Mouse (Mus musculus) forebrain, postnatal 0 days (tissue): ENCODE measurements around the gene Bbc3. TPM values are rescaled to one million over a fixed set of nuclear protein-coding genes. Genes with fewer than 3 reads are reported as not detected.
A peak's percentile ranks its signal among the peaks of the same experiment; 100 is the strongest.

ENCODE experiments used
- ATAC-seq: fragments of 200-750 bp; cut with Nextera tagmentation; 2 replicates; pipeline ENCODE4 v1.8.0; 2017; ENCODE audit warnings: mild to moderate bottlenecking, moderate library complexity
- DNase-seq: peaks from one replicate; pipeline ENCODE4 v3.0.0-alpha.2; 2015
- H3K27ac ChIP-seq: fragments of 300-500 bp; sonication (generic); 2 replicates; pipeline ENCODE4 v1.5.1; 2014; ENCODE audit warnings: low read depth, mild to moderate bottlenecking, antibody characterized with exemption, low read length, moderate library complexity, mixed read lengths
- H3K27me3 ChIP-seq: fragments of 300-500 bp; sonication (generic); 2 replicates; pipeline ENCODE4 v1.6.1; 2014; ENCODE audit warnings: mild to moderate bottlenecking, low read length, mixed read lengths; ENCODE audit not compliant: insufficient read depth
- H3K36me3 ChIP-seq: fragments of 300-500 bp; sonication (generic); 2 replicates; pipeline ENCODE4 v1.6.1; 2014; ENCODE audit warnings: mild to moderate bottlenecking, moderate library complexity; ENCODE audit not compliant: insufficient read depth
- H3K4me1 ChIP-seq: fragments of 300-500 bp; sonication (generic); 2 replicates; pipeline ENCODE4 v1.6.1; 2014; ENCODE audit warnings: antibody characterized with exemption; ENCODE audit not compliant: insufficient read depth
- H3K4me2 ChIP-seq: fragments of 300-500 bp; sonication (generic); 2 replicates; pipeline ENCODE4 v1.6.1; 2014; ENCODE audit warnings: low read depth, mild to moderate bottlenecking, moderate library complexity
- H3K4me3 ChIP-seq: fragments of 300-500 bp; sonication (generic); 2 replicates; pipeline ENCODE4 v1.5.1; 2014; ENCODE audit warnings: low read depth, low read length, mixed read lengths
- H3K9ac ChIP-seq: fragments of 300-500 bp; sonication (generic); 2 replicates; pipeline ENCODE4 v1.6.1; 2014; ENCODE audit warnings: mild to moderate bottlenecking
- H3K9me3 ChIP-seq: fragments of 300-500 bp; sonication (generic); 2 replicates; pipeline ENCODE4 v1.6.1; 2016; ENCODE audit warnings: low read length
- CTCF ChIP-seq: sonication (generic); IDR thresholded peaks from 2 replicates; pipeline ENCODE4 v1.5.1; 2016; ENCODE audit warnings: antibody characterized with exemption, control low read depth, low read depth
- WGBS: fragments of 180-500 bp; shearing (Covaris S2); extraction: QIAGEN DNeasy Blood & Tissue Kit; methylation state at CpG from one replicate; pipeline ENCODE4 v1.1.7; 2014; 5-methylcytosine and 5-hydroxymethylcytosine counted together
- polyA plus RNA-seq: library from polyadenylated mRNA; unstranded; fragments of >200 nt; fragmentation: Nextera tagmentation; extraction: Ambion mirVana; gene quantifications from 2 replicates; pipeline ENCODE4 v1.2.1, GENCODE M21; 2015
- total RNA-seq: library from RNA; depleted of rRNA; stranded (reverse); fragments of >200 nt; gene quantifications from 2 replicates; pipeline ENCODE4 v1.2.3, GENCODE M21; 2014

Gene Bbc3
- total and polyA plus RNA-seq, 2 experiments from 2014 or later: 40.0 to 41.2 TPM

GRCm38 (mm10) chr7:16337733-16338132 lies 29.5 kb downstream of the Bbc3 start:
- H3K27me3 ChIP-seq: no peaks in the 10 kb centered on the region
- peak; percentile 44 for TF ChIP-seq CTCF
- H3K9ac ChIP-seq: no peak overlapping the region
- peak; percentile 16 for DNase-seq
- 74% methylated on average over 2 of the region's 2 CpGs for WGBS
- H3K9me3 ChIP-seq: no peaks in the 10 kb centered on the region
- H3K27ac ChIP-seq: no peak overlapping the region
- no peak overlapping the region for H3K4me2 ChIP-seq
- ATAC-seq: no peak
- H3K4me3 ChIP-seq: no peak overlapping the region
- peaks cover 36% of the 10 kb centered on the region for H3K36me3 ChIP-seq
- no peaks in the 10 kb centered on the region for H3K4me1 ChIP-seq

GRCm38 (mm10) chr7:16344598-16344997 lies 36.4 kb downstream of the Bbc3 start:
- no peak for DNase-seq
- WGBS: 83% methylated on average over 3 of the region's 3 CpGs

GRCm38 (mm10) chr7:16345297-16345696 lies 37.1 kb downstream of the Bbc3 start:
- ATAC-seq: no peak
- no peaks in the 10 kb centered on the region for H3K27me3 ChIP-seq
- peaks cover 19% of the 10 kb centered on the region for H3K36me3 ChIP-seq
- no peak overlapping the region for H3K27ac ChIP-seq
- no peak for TF ChIP-seq CTCF
- no peaks in the 10 kb centered on the region for H3K9me3 ChIP-seq
- DNase-seq: no peak
- H3K9ac ChIP-seq: no peak overlapping the region
- WGBS: 85% methylated on average over 4 of the region's 4 CpGs
- no peak overlapping the region for H3K4me3 ChIP-seq
- no peak overlapping the region for H3K4me2 ChIP-seq
- H3K4me1 ChIP-seq: no peaks in the 10 kb centered on the region

More at GRCm38 (mm10) chr7:16344598-16344997, 36.4 kb downstream of the Bbc3 start:
- Histone ChIP-seq H3K4me2 (no peak overlapping the region), H3K9ac (no peak overlapping the region), H3K4me3 (no peak overlapping the region), H3K27me3 (no peaks in the 10 kb centered on the region), H3K4me1 (no peaks in the 10 kb centered on the region), H3K36me3 (peaks cover 12% of the 10 kb centered on the region), H3K27ac (no peak overlapping the region), H3K9me3 (no peaks in the 10 kb centered on the region)
- ATAC-seq: no peak
- no peak for TF ChIP-seq CTCF

- ATAC-seq: no peak
- H3K36me3 ChIP-seq: peaks cover 26% of the 10 kb centered on the region
These were observed 41.8 kb downstream of the Bbc3 start for GRCm38 (mm10) chr7:16349999-16350398.

GRCm38 (mm10) chr7:16355854-16356594 lies 47.8 kb downstream of the Bbc3 start:
- Histone ChIP-seq H3K9ac (no peak overlapping the region), H3K9me3 (no peaks in the 10 kb centered on the region), H3K27ac (no peak overlapping the region), H3K4me1 (no peaks in the 10 kb centered on the region), H3K4me3 (no peak overlapping the region), H3K4me2 (no peak overlapping the region), H3K36me3 (peaks cover 43% of the 10 kb centered on the region), H3K27me3 (no peaks in the 10 kb centered on the region)
- ATAC-seq (no peak), DNase-seq (no peak)
- 97% methylated on average over 3 of the region's 3 CpGs for WGBS
- no peak for TF ChIP-seq CTCF

More at GRCm38 (mm10) chr7:16349999-16350398, 41.8 kb downstream of the Bbc3 start:
- DNase-seq: no peak
- H3K27ac ChIP-seq: no peak overlapping the region
- TF ChIP-seq CTCF: no peak
- no peaks in the 10 kb centered on the region for H3K4me1 ChIP-seq
- H3K27me3 ChIP-seq: no peaks in the 10 kb centered on the region
- WGBS: 89% methylated on average over 5 of the region's 5 CpGs
- H3K4me2 ChIP-seq: no peak overlapping the region
- H3K4me3 ChIP-seq: no peak overlapping the region
- no peaks in the 10 kb centered on the region for H3K9me3 ChIP-seq
- no peak overlapping the region for H3K9ac ChIP-seq

GRCm38 (mm10) chr7:16357602-16358001 lies 49.4 kb downstream of the Bbc3 start:
- Histone ChIP-seq H3K4me2 (no peak overlapping the region), H3K36me3 (peaks cover 48% of the 10 kb centered on the region), H3K27ac (no peak overlapping the region), H3K27me3 (no peaks in the 10 kb centered on the region), H3K4me3 (no peak overlapping the region), H3K4me1 (no peaks in the 10 kb centered on the region), H3K9ac (no peak overlapping the region), H3K9me3 (no peaks in the 10 kb centered on the region)
- 86% methylated on average over 3 of the region's 3 CpGs for WGBS
- ATAC-seq: no peak
- no peak for TF ChIP-seq CTCF
- no peak for DNase-seq

- Histone ChIP-seq H3K4me1 (no peaks in the 10 kb centered on the region), H3K36me3 (peaks cover 41% of the 10 kb centered on the region)
These were observed 56.1 kb downstream of the Bbc3 start for GRCm38 (mm10) chr7:16364319-16364718.

More at GRCm38 (mm10) chr7:16364319-16364718, 56.1 kb downstream of the Bbc3 start:
- no peak overlapping the region for H3K9ac ChIP-seq
- WGBS: 82% methylated on average over 1 of the region's 1 CpGs
- ATAC-seq (no peak), DNase-seq (no peak)
- no peaks in the 10 kb centered on the region for H3K9me3 ChIP-seq
- no peak overlapping the region for H3K4me2 ChIP-seq
- TF ChIP-seq CTCF: no peak
- H3K27ac ChIP-seq: no peak overlapping the region
- H3K27me3 ChIP-seq: no peaks in the 10 kb centered on the region
- no peak overlapping the region for H3K4me3 ChIP-seq
